Comparison of ENCODE assay signal across 16 mouse cellular contexts in the genomic region with DNA sequence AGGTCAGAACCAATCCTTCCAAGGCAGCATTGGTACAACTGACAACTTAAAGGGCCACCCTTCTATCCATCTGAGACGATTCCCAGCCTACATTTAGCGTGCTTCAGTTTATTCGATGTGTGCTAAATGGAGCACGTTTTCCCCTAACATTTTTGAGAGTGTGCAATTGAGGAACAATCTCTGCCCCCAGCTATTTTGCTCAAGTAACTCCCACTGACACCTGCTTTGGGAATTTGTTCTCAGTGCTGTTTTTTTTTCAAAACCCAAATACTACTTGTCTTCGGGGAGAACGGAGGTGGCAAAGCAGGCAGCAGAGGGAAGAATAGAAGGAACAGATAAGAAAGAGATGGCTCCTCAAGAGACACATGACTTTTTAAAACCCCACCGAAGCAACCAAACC.
"Had no signal": no experiment of that assay in that cellular context is flagged by ENCODE, and none has a peak within 500 bp of the region (broad histone marks: within the 10 kb centered on the region; RNA-seq: fewer than 3 reads in every experiment).

No protein-coding gene starts in this region.

- H3K4me3 ChIP-seq: limb, embryonic 12.5 days; liver, embryonic 13.5 days; lung, embryonic 15.5 days; megakaryocyte, embryonic 14.5 days; midbrain, embryonic 15.5 days; neural tube, embryonic 12.5 days had no signal

- ATAC-seq: liver, postnatal 0 days; midbrain, embryonic 15.5 days had no signal

- H3K27ac ChIP-seq: kidney, postnatal 0 days; limb, embryonic 12.5 days; liver, embryonic 13.5 days; lung, embryonic 15.5 days; macrophage; midbrain, embryonic 15.5 days; neural tube, embryonic 12.5 days had no signal

- DNase-seq: kidney, adult 11 months; kidney, adult 9 months; kidney, postnatal 4 days; liver; liver, embryonic 13.5 days; liver, postnatal 0 days; lung, postnatal 14 days; retina, postnatal 1 day; right cerebral cortex, postnatal 25 days had no signal

- H3K4me1 ChIP-seq: limb, embryonic 12.5 days; liver, embryonic 13.5 days; lung, embryonic 15.5 days; megakaryocyte, embryonic 14.5 days; midbrain, embryonic 15.5 days; neural tube, embryonic 12.5 days had no signal
